Mouse (Mus musculus): ENCODE data around the gene Sh3gl2. TPM values are rescaled to one million over a fixed set of nuclear protein-coding genes. Genes with fewer than 3 reads are reported as not detected.

Gene Sh3gl2
- polyA plus RNA-seq, 1 experiment from 2014 or later = 4.7 TPM

- no peak overlapping the region for H3K4me2 ChIP-seq (ENCODE audit: low read depth, low read length)
- WGBS = 67% methylated on average over 3 of the region's 3 CpGs
- ATAC-seq (replicated peaks; ENCODE audit: insufficient number of reproducible peaks, low FRiP score, low TSS enrichment, low read depth) = no peak
These were observed 88.4 kb downstream of the Sh3gl2 start for GRCm38 (mm10) chr4:85293368-85293767.

GRCm38 (mm10) chr4:85300610-85301405 is 95.9 kb downstream of the Sh3gl2 start:
- H3K4me3 ChIP-seq (ENCODE audit: low read depth, low read length) = no peak overlapping the region
- no peak for DNase-seq (ENCODE audit: low spot score)
- no peak overlapping the region for H3K4me2 ChIP-seq (ENCODE audit: low read depth, low read length)
- no peak overlapping the region for H3K27ac ChIP-seq (replicated peaks; ENCODE audit: low read depth, low read length)
- no peaks in the 10 kb centered on the region for H3K36me3 ChIP-seq (replicated peaks; ENCODE audit: control insufficient read depth, insufficient read depth, low read depth, low read length)
- WGBS = 82% methylated on average over 6 of the region's 6 CpGs
- H3K27me3 ChIP-seq (ENCODE audit: control insufficient read depth, insufficient read depth, low read length) = no peaks in the 10 kb centered on the region
- no peak for ATAC-seq (replicated peaks; ENCODE audit: insufficient number of reproducible peaks, low FRiP score, low TSS enrichment, low read depth)
- H3K9ac ChIP-seq (replicated peaks; ENCODE audit: low read length) = no peak overlapping the region
- no peaks in the 10 kb centered on the region for H3K4me1 ChIP-seq (ENCODE audit: control insufficient read depth, insufficient read depth, low read length)
- no peaks in the 10 kb centered on the region for H3K9me3 ChIP-seq (replicated peaks; ENCODE audit: control insufficient read depth, low read length)

More at GRCm38 (mm10) chr4:85293368-85293767, 88.4 kb downstream of the Sh3gl2 start:
- Histone ChIP-seq H3K4me3 (ENCODE audit: low read depth, low read length) (no peak overlapping the region), H3K9ac (replicated peaks; ENCODE audit: low read length) (no peak overlapping the region), H3K27ac (replicated peaks; ENCODE audit: low read depth, low read length) (no peak overlapping the region), H3K27me3 (ENCODE audit: control insufficient read depth, insufficient read depth, low read length) (no peaks in the 10 kb centered on the region), H3K4me1 (ENCODE audit: control insufficient read depth, insufficient read depth, low read length) (no peaks in the 10 kb centered on the region), H3K36me3 (replicated peaks; ENCODE audit: control insufficient read depth, insufficient read depth, low read depth, low read length) (no peaks in the 10 kb centered on the region), H3K9me3 (replicated peaks; ENCODE audit: control insufficient read depth, low read length) (no peaks in the 10 kb centered on the region)
- DNase-seq (ENCODE audit: low spot score) = no peak

DNA sequence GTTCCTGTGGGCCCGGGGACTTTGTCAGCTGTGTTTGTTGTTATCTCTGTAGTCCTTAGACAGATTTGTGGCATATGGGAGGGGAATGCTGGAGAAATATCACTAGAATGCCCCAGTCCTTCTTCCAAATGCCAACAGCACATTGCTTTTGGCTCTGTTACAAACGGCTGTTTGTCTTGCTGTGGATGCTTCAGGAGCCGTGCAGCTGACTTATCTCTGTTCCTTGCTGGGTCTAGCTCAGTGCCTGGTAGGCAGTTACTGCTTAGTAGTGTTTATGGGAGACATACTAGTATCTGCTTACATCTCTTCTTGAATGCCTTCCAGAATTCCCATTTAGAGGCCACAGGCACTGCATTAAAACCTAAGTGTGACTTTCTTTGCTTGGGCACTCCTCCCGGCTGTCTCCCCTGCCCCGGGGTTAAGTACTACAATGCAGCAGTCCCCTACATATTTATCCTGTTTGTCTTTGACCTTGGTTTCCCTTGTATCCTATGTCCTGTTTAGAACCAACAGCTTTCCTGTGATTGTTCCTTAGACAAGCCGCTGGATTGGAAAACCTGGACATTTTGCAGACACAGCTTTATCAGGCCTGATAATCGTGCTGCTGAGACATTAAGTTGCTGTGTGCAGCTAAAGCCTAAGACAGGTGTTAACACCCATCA is 101.1 kb downstream of the Sh3gl2 start:
- H3K4me1 ChIP-seq (ENCODE audit: control insufficient read depth, insufficient read depth, low read length) = no peaks in the 10 kb centered on the region
- no peaks in the 10 kb centered on the region for H3K36me3 ChIP-seq (replicated peaks; ENCODE audit: control insufficient read depth, insufficient read depth, low read depth, low read length)
- no peak overlapping the region for H3K9ac ChIP-seq (replicated peaks; ENCODE audit: low read length)
- no peak for DNase-seq (ENCODE audit: low spot score)
- no peak overlapping the region for H3K4me3 ChIP-seq (ENCODE audit: low read depth, low read length)
- WGBS = 79% methylated on average over 7 of the region's 7 CpGs
- H3K4me2 ChIP-seq (ENCODE audit: low read depth, low read length) = no peak overlapping the region
- H3K27me3 ChIP-seq (ENCODE audit: control insufficient read depth, insufficient read depth, low read length) = no peaks in the 10 kb centered on the region
- no peak for ATAC-seq (replicated peaks; ENCODE audit: insufficient number of reproducible peaks, low FRiP score, low TSS enrichment, low read depth)
- H3K27ac ChIP-seq (replicated peaks; ENCODE audit: low read depth, low read length) = no peak overlapping the region
- H3K9me3 ChIP-seq (replicated peaks; ENCODE audit: control insufficient read depth, low read length) = no peaks in the 10 kb centered on the region

- no peak for DNase-seq (ENCODE audit: low spot score)
- no peak overlapping the region for H3K4me3 ChIP-seq (ENCODE audit: low read depth, low read length)
- WGBS = 53% methylated on average over 3 of the region's 3 CpGs
These were observed 114.2 kb downstream of the Sh3gl2 start for GRCm38 (mm10) chr4:85319092-85319491.

DNA sequence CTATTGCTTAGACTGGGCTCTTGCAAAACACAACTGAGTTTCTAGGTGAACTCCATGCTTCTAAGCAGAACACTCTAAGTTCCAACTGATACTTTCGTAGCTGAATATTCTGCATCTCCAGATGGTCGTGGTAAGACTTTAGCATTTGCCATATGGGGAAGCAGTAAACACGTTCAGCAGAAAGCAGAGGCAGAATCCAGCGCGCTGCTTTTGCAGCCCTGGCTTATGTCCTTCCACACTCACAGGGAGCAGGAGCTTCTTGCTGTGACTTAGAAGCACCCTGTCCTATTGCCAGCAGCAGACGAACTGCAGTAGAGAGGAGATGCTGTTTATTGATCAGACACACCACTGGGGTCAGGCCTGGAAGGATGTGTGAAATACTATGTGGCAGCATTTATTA is 120.5 kb downstream of the Sh3gl2 start:
- no peak overlapping the region for H3K9ac ChIP-seq (replicated peaks; ENCODE audit: low read length)
- no peaks in the 10 kb centered on the region for H3K9me3 ChIP-seq (replicated peaks; ENCODE audit: control insufficient read depth, low read length)
- 81% methylated on average over 6 of the region's 6 CpGs for WGBS
- no peak for DNase-seq (ENCODE audit: low spot score)
- no peak overlapping the region for H3K4me3 ChIP-seq (ENCODE audit: low read depth, low read length)
- no peaks in the 10 kb centered on the region for H3K36me3 ChIP-seq (replicated peaks; ENCODE audit: control insufficient read depth, insufficient read depth, low read depth, low read length)
- no peak overlapping the region for H3K27ac ChIP-seq (replicated peaks; ENCODE audit: low read depth, low read length)
- no peak overlapping the region for H3K4me2 ChIP-seq (ENCODE audit: low read depth, low read length)
- H3K4me1 ChIP-seq (ENCODE audit: control insufficient read depth, insufficient read depth, low read length) = no peaks in the 10 kb centered on the region
- H3K27me3 ChIP-seq (ENCODE audit: control insufficient read depth, insufficient read depth, low read length) = no peaks in the 10 kb centered on the region
- no peak for ATAC-seq (replicated peaks; ENCODE audit: insufficient number of reproducible peaks, low FRiP score, low TSS enrichment, low read depth)

More at GRCm38 (mm10) chr4:85319092-85319491, 114.2 kb downstream of the Sh3gl2 start:
- Histone ChIP-seq H3K4me1 (ENCODE audit: control insufficient read depth, insufficient read depth, low read length) (no peaks in the 10 kb centered on the region), H3K9ac (replicated peaks; ENCODE audit: low read length) (no peak overlapping the region), H3K4me2 (ENCODE audit: low read depth, low read length) (no peak overlapping the region), H3K27me3 (ENCODE audit: control insufficient read depth, insufficient read depth, low read length) (no peaks in the 10 kb centered on the region), H3K27ac (replicated peaks; ENCODE audit: low read depth, low read length) (no peak overlapping the region), H3K9me3 (replicated peaks; ENCODE audit: control insufficient read depth, low read length) (no peaks in the 10 kb centered on the region), H3K36me3 (replicated peaks; ENCODE audit: control insufficient read depth, insufficient read depth, low read depth, low read length) (no peaks in the 10 kb centered on the region)
- ATAC-seq (replicated peaks; ENCODE audit: insufficient number of reproducible peaks, low FRiP score, low TSS enrichment, low read depth) = no peak

DNA sequence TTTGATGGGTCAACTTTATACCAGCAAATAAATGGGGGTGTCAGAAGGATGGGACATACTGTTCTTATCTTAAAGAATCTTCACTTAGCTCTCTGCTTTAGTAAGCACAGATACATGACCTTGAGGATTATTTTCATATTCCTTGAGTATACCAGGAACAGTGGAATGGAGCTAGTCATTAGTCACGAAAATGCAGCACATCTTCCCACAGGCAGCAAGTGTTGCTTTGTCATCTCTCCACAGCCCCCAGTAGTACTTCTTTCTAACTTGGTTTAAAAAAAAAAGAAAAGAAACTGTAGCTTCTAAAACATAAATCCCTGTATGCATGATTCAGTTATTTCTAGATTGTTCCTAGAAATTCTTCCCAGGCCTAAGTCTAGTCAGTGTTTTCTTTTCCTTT is 121.1 kb downstream of the Sh3gl2 start:
- WGBS = 83% methylated on average over 1 of the region's 1 CpGs
- Histone ChIP-seq H3K4me1 (ENCODE audit: control insufficient read depth, insufficient read depth, low read length) (no peaks in the 10 kb centered on the region), H3K4me3 (ENCODE audit: low read depth, low read length) (no peak overlapping the region), H3K4me2 (ENCODE audit: low read depth, low read length) (no peak overlapping the region), H3K9ac (replicated peaks; ENCODE audit: low read length) (no peak overlapping the region), H3K27ac (replicated peaks; ENCODE audit: low read depth, low read length) (no peak overlapping the region), H3K36me3 (replicated peaks; ENCODE audit: control insufficient read depth, insufficient read depth, low read depth, low read length) (no peaks in the 10 kb centered on the region), H3K27me3 (ENCODE audit: control insufficient read depth, insufficient read depth, low read length) (no peaks in the 10 kb centered on the region), H3K9me3 (replicated peaks; ENCODE audit: control insufficient read depth, low read length) (no peaks in the 10 kb centered on the region)
- ATAC-seq (replicated peaks; ENCODE audit: insufficient number of reproducible peaks, low FRiP score, low TSS enrichment, low read depth) = no peak
- no peak for DNase-seq (ENCODE audit: low spot score)

DNA sequence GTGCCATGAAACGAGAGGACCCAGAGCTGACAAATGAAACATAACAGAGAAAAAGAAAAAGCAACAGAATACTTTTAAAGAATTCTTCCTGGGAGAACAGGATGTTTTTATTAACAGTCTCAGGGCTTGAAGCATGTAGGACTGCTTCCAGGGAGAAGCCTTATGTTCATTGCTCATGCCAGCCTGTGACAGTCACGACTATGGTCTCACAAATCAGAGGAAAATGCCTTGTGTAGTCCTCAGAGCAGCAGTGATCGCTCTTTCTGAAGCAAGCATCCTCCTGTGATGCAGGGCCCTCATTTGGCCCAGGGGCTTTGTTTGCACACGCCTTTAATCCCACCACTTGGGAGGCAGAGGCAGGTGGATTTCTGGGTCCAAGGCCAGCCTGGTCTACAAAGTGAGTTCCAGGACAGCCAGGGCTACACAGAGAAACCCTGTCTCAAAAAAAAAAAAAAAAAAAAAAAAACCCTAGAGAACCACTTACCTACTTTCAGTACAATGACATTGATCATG is 129.8 kb downstream of the Sh3gl2 start:
- ATAC-seq (replicated peaks; ENCODE audit: insufficient number of reproducible peaks, low FRiP score, low TSS enrichment, low read depth) (no peak), DNase-seq (ENCODE audit: low spot score) (no peak)
- Histone ChIP-seq H3K36me3 (replicated peaks; ENCODE audit: control insufficient read depth, insufficient read depth, low read depth, low read length) (no peaks in the 10 kb centered on the region), H3K4me1 (ENCODE audit: control insufficient read depth, insufficient read depth, low read length) (no peaks in the 10 kb centered on the region), H3K4me3 (ENCODE audit: low read depth, low read length) (no peak overlapping the region), H3K27me3 (ENCODE audit: control insufficient read depth, insufficient read depth, low read length) (no peaks in the 10 kb centered on the region), H3K27ac (replicated peaks; ENCODE audit: low read depth, low read length) (no peak overlapping the region), H3K9ac (replicated peaks; ENCODE audit: low read length) (no peak overlapping the region), H3K4me2 (ENCODE audit: low read depth, low read length) (no peak overlapping the region), H3K9me3 (replicated peaks; ENCODE audit: control insufficient read depth, low read length) (no peaks in the 10 kb centered on the region)
- WGBS = 84% methylated on average over 4 of the region's 4 CpGs

- DNase-seq (ENCODE audit: low spot score) (no peak), ATAC-seq (replicated peaks; ENCODE audit: insufficient number of reproducible peaks, low FRiP score, low TSS enrichment, low read depth) (no peak)
- Histone ChIP-seq H3K9ac (replicated peaks; ENCODE audit: low read length) (no peak overlapping the region), H3K4me2 (ENCODE audit: low read depth, low read length) (no peak overlapping the region), H3K27ac (replicated peaks; ENCODE audit: low read depth, low read length) (no peak overlapping the region), H3K36me3 (replicated peaks; ENCODE audit: control insufficient read depth, insufficient read depth, low read depth, low read length) (no peaks in the 10 kb centered on the region), H3K27me3 (ENCODE audit: control insufficient read depth, insufficient read depth, low read length) (no peaks in the 10 kb centered on the region), H3K4me3 (ENCODE audit: low read depth, low read length) (no peak overlapping the region), H3K4me1 (ENCODE audit: control insufficient read depth, insufficient read depth, low read length) (no peaks in the 10 kb centered on the region), H3K9me3 (replicated peaks; ENCODE audit: control insufficient read depth, low read length) (no peaks in the 10 kb centered on the region)
These were observed 131.4 kb downstream of the Sh3gl2 start for GRCm38 (mm10) chr4:85336356-85336755.

Data from embryonic facial prominence, embryonic 11.5 days (tissue).